Mouse (Mus musculus) hindbrain, embryonic 14.5 days (tissue): Measurements from ENCODE around the gene Olfr765. TPM values are rescaled to one million over a fixed set of nuclear protein-coding genes. Genes with fewer than 3 reads are reported as not detected.

Experiments used
- ATAC-seq: fragments of 200-750 bp; cut with Nextera tagmentation; 2 replicates; pipeline ENCODE4 v1.8.0; 2017; ENCODE audit warnings: moderate number of reproducible peaks, mild to moderate bottlenecking, moderate TSS enrichment, moderate library complexity; ENCODE audit not compliant: low FRiP score
- DNase-seq: peaks from one replicate; pipeline ENCODE4 v3.0.0-alpha.2; 2015; ENCODE audit warnings: low spot score
- H3K27ac ChIP-seq: fragments of 300-500 bp; sonication (generic); 2 replicates; pipeline ENCODE4 v1.5.1; 2014; ENCODE audit warnings: mild to moderate bottlenecking, moderate library complexity
- H3K27me3 ChIP-seq: fragments of 300-500 bp; sonication (generic); 2 replicates; pipeline ENCODE4 v1.6.1; 2014; ENCODE audit warnings: mild to moderate bottlenecking, low read length, mixed read lengths; ENCODE audit not compliant: control insufficient read depth, insufficient read depth
- H3K36me3 ChIP-seq: fragments of 300-500 bp; sonication (generic); replicated peaks from 2 replicates; pipeline ENCODE4 v1.6.1; 2014; ENCODE audit not compliant: control insufficient read depth, insufficient read depth
- H3K4me1 ChIP-seq: fragments of 300-500 bp; sonication (generic); replicated peaks from 2 replicates; pipeline ENCODE4 v1.6.1; 2014; ENCODE audit warnings: antibody characterized with exemption, low read length, mixed read lengths; ENCODE audit not compliant: control insufficient read depth, insufficient read depth
- H3K4me2 ChIP-seq: fragments of 300-500 bp; sonication (generic); replicated peaks from 2 replicates; pipeline ENCODE4 v1.6.1; 2014; ENCODE audit warnings: mild to moderate bottlenecking, moderate library complexity
- H3K4me3 ChIP-seq: fragments of 300-500 bp; sonication (generic); replicated peaks from 2 replicates; pipeline ENCODE4 v1.5.1; 2014; ENCODE audit warnings: mild to moderate bottlenecking, low read length
- H3K9ac ChIP-seq: fragments of 300-500 bp; sonication (generic); 2 replicates; pipeline ENCODE4 v1.6.1; 2014
- H3K9me3 ChIP-seq: fragments of 300-500 bp; sonication (generic); 2 replicates; pipeline ENCODE4 v1.6.1; 2016; ENCODE audit warnings: low read length; ENCODE audit not compliant: control insufficient read depth
- WGBS: fragments of 180-500 bp; shearing (Covaris S2); extraction: QIAGEN DNeasy Blood & Tissue Kit; methylation state at CpG from one replicate; pipeline ENCODE4 v1.1.7; 2014; 5-methylcytosine and 5-hydroxymethylcytosine counted together
- polyA plus RNA-seq: library from polyadenylated mRNA; unstranded; fragments of >200 nt; fragmentation: Nextera tagmentation; extraction: Ambion mirVana; gene quantifications from 2 replicates; pipeline ENCODE4 v1.2.1, GENCODE M21; 2014

The Olfr765 gene
- polyA plus RNA-seq, 1 experiment from 2014 or later, result not detected

DNA sequence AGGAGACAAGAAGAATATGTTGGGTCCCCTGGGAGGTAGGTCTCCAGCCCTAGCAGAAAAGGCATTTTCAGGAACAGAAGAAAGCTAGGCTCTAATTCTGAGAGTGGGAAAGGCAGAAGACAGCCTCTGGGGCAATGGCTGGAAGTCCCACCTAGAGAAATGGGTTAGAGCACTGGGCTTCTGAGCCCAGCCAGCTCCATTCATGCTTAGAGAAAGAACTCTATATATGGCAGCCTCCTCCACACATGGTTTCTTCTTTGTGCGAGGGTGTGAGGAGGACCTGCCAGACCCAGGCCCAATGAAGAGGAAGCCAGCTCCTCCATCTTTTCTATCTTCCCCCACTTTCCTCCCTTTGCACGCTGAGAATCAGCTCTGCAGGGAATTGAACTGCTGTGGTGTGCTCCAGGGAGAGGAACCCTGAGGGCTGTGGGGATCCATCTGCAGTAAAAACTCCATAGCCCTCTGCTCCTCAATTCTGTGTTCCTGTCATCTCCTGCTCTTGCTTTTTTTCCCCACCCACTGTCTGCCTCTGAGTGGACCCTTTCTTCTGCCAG is 39.4 kb downstream of the Olfr765 start, which contains the start of gene Olfr763:
TSS of gene Olfr763 (plus strand) at position 504 of the 554 bp plus-strand sequence.
- ATAC-seq (no peak), DNase-seq (no peak)
- no peak within 1 kb of the TSS for H3K27ac ChIP-seq
- H3K9ac ChIP-seq, result no peak within 1 kb of the TSS
- no peaks in the 10 kb centered on the region for H3K27me3 ChIP-seq
- H3K36me3 ChIP-seq, result no peaks in the 10 kb centered on the region
- no peaks in the 10 kb centered on the region for H3K4me1 ChIP-seq
- no peaks in the 10 kb centered on the region for H3K9me3 ChIP-seq
- H3K4me2 ChIP-seq, result no peak within 1 kb of the TSS
- no peak within 1 kb of the TSS for H3K4me3 ChIP-seq
- 81% methylated on average over 2 of the region's 2 CpGs for WGBS

DNA sequence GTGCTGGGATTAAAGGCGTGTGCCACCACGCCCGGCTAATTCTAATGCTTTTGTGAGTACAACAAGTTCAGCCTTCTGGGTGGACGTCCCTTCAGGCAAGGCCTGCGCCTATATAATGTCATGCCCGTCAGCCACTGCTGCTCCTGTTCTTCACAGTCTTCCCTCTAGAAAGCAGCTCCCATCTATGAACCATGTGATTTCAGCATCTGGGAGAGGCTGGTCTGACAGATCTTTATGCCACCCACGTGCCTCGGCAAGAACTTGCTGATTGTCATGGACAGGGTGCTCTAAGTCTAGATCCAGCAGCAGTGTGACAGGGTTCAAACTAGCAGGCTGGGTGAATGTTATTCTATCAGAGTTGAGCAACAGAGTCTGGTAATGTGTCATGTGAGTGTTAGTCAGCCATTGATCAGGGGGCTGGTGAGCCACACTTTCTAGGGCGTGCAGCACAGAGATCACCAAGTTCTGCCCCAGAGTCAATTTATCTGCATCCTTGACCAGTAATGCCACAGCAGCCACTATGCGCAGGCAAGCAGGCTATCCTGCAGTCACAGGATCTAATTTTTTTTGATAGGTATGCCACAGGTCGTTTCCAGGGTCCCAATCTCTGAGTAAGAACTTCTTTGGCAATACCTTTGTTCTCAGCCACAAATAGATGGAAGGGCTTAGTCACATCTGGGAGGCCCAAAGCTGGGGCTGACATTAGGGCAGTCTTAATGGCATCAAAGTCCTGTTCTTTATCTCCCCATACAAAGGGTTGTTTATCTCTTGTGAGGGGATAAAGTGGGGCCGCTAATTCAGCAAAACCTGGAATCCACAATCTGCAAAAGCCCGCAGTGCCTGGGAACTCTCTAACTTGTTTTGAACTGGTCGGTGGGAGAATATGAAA is 45.5 kb downstream of the Olfr765 start:
- no peaks in the 10 kb centered on the region for H3K9me3 ChIP-seq
- no peak overlapping the region for H3K4me3 ChIP-seq
- H3K4me2 ChIP-seq, result no peak overlapping the region
- ATAC-seq, result no peak
- DNase-seq, result no peak
- no peaks in the 10 kb centered on the region for H3K27me3 ChIP-seq
- no peak overlapping the region for H3K27ac ChIP-seq
- H3K9ac ChIP-seq, result no peak overlapping the region
- no peaks in the 10 kb centered on the region for H3K36me3 ChIP-seq
- no peaks in the 10 kb centered on the region for H3K4me1 ChIP-seq
- WGBS, result 86% methylated on average over 14 of the region's 14 CpGs

DNA sequence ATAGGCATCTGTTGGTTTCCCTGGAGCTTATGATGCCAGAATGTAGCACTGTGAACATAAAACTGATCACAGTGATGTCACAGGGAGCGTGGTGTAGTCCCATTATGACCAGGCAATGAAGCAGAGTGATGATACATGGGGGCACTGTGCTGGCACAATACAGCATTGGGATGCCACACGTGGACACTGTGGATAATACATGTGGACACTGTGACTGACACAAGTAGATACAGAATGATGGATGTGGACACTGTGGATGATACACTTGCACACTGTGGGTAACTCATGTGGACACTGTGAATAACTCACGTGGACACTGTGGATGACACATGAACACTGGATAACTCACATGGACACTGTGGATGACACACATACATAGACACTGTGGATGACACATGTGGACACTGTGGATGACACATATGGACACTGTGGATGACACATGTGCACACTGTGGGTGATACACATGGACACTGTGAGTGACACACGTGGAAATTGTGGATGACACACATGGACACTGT is 53.2 kb downstream of the Olfr765 start:
- Histone ChIP-seq H3K27ac (no peak overlapping the region), H3K4me2 (no peak overlapping the region), H3K4me1 (no peaks in the 10 kb centered on the region), H3K9ac (no peak overlapping the region), H3K9me3 (no peaks in the 10 kb centered on the region), H3K4me3 (no peak overlapping the region), H3K36me3 (no peaks in the 10 kb centered on the region), H3K27me3 (no peaks in the 10 kb centered on the region)
- no peak for ATAC-seq
- no peak for DNase-seq
- 78% methylated on average over 4 of the region's 4 CpGs for WGBS

DNA sequence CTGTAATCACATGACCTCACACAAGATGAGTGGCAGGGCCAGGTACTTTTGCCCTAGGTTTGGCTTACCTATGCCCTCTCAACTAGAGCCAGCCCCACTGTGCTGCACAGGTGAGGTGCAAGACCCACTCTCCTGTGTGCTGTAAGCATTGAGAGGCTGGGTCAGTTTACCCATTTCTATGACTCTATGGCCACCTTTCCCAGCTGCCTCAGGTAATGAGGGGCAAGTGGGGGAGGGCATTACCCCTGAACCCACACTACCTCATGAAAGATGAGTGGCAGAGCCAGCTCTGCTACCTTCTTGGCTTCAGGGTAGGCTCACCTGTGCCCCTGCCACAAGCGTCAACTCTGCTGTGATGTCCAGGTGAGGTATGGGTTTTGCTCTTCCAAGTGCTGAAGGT is 54.0 kb downstream of the Olfr765 start:
- WGBS, result 93% methylated on average over 1 of the region's 1 CpGs
- H3K4me3 ChIP-seq, result no peak overlapping the region
- DNase-seq, result no peak

More for the DNA sequence above, 54.0 kb downstream of the Olfr765 start:
- Histone ChIP-seq H3K36me3 (no peaks in the 10 kb centered on the region), H3K4me2 (no peak overlapping the region), H3K9ac (no peak overlapping the region), H3K9me3 (no peaks in the 10 kb centered on the region), H3K27ac (no peak overlapping the region), H3K4me1 (no peaks in the 10 kb centered on the region), H3K27me3 (no peaks in the 10 kb centered on the region)
- no peak for ATAC-seq

Other genes starting within 250 kb of the Olfr765 start
- gene Dnajc14, start 245.9 kb downstream of the Olfr765 start, polyA plus RNA-seq, result 34.6 and 35.1 TPM in 2 replicates
- 13.3 and 14.8 TPM in 2 replicates for gene Tmem198b, start 245.6 kb downstream of the Olfr765 start, polyA plus RNA-seq
- gene Sarnp, start 232.7 kb downstream of the Olfr765 start, polyA plus RNA-seq, result 137 and 139 TPM in 2 replicates
- 27.8 and 28.4 TPM in 2 replicates for gene Ormdl2, start 228.4 kb downstream of the Olfr765 start, polyA plus RNA-seq
- 5.9 and 6.7 TPM in 2 replicates for gene Gdf11, start 158.3 kb downstream of the Olfr765 start, polyA plus RNA-seq
- gene Cd63, start 149.0 kb downstream of the Olfr765 start, polyA plus RNA-seq, result 215 and 239 TPM in 2 replicates
- gene Rdh5, start 127.1 kb downstream of the Olfr765 start, polyA plus RNA-seq, result 17.6 and 20.4 TPM in 2 replicates
- 228 and 269 TPM in 2 replicates for gene Bloc1s1, start 126.0 kb downstream of the Olfr765 start, polyA plus RNA-seq
- gene Itga7, start 116.2 kb downstream of the Olfr765 start, polyA plus RNA-seq, result 6.2 and 7.2 TPM in 2 replicates
- not detected in 2 replicates for gene Mettl7b, start 89.0 kb downstream of the Olfr765 start, polyA plus RNA-seq
- not detected in 2 replicates for gene Olfr9, start 60.6 kb downstream of the Olfr765 start, polyA plus RNA-seq
- not detected in 2 replicates for gene Olfr763, start 39.2 kb downstream of the Olfr765 start, polyA plus RNA-seq
- gene Olfr764-ps1, start 10.1 kb downstream of the Olfr765 start, polyA plus RNA-seq, result not detected in 2 replicates
- gene Olfr766-ps1, start 19.0 kb upstream of the Olfr765 start, polyA plus RNA-seq, result not detected in 2 replicates
- gene Olfr767, start 32.9 kb upstream of the Olfr765 start, polyA plus RNA-seq, result not detected in 2 replicates
- not detected in 2 replicates for gene Olfr768, start 49.4 kb upstream of the Olfr765 start, polyA plus RNA-seq
- not detected in 2 replicates for gene Olfr769, start 67.9 kb upstream of the Olfr765 start, polyA plus RNA-seq
- not detected in 2 replicates for gene Olfr770, start 89.0 kb upstream of the Olfr765 start, polyA plus RNA-seq
- gene Olfr771, start 114.8 kb upstream of the Olfr765 start, polyA plus RNA-seq, result not detected in 2 replicates
- not detected in 2 replicates for gene Olfr772, start 127.9 kb upstream of the Olfr765 start, polyA plus RNA-seq
- not detected in 2 replicates for gene Olfr773, start 137.4 kb upstream of the Olfr765 start, polyA plus RNA-seq
- gene Olfr774, start 186.2 kb upstream of the Olfr765 start, polyA plus RNA-seq, result not detected in 2 replicates
- gene Olfr775, start 198.4 kb upstream of the Olfr765 start, polyA plus RNA-seq, result not detected in 2 replicates
- gene Olfr776, start 209.1 kb upstream of the Olfr765 start, polyA plus RNA-seq, result not detected in 2 replicates
- gene Olfr777, start 221.5 kb upstream of the Olfr765 start, polyA plus RNA-seq, result not detected in 2 replicates